In the genomic region with DNA sequence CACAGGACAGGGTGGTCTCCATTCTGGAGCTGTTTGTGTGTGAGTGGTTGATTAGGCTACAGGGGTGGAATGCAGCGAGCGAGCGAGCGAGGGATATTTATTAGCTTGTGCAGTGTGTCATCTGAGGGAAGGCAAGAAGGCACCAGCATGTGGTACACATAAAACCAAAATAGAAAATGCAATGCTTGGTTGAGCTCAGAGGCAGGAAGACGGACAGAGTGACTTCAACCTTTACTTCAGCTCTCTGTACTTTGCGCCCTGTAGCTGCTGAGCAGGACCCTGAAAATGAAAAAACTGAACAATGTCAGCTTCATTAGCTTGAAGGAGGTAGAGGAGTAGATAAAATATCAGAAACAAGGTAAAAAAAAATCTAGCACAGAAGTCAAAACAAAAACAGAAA, we compare ENCODE assay signal across 14 mouse cellular contexts. TPM values are rescaled to one million over a fixed set of nuclear protein-coding genes. Genes with fewer than 3 reads are reported as not detected.
"Had no signal": no experiment of that assay in that cellular context is flagged by ENCODE, and none has a peak within 500 bp of the region (broad histone marks: within the 10 kb centered on the region; RNA-seq: fewer than 3 reads in every experiment).

No protein-coding gene starts in this region.

- H3K4me2 ChIP-seq: limb, embryonic 15.5 days; liver, embryonic 13.5 days; lung, embryonic 15.5 days; midbrain, embryonic 12.5 days; neural tube, embryonic 13.5 days; stomach, embryonic 15.5 days had no signal

- H3K9ac ChIP-seq: limb, embryonic 15.5 days; liver, embryonic 13.5 days; liver, postnatal 0 days; lung, embryonic 15.5 days; midbrain, embryonic 12.5 days; neural tube, embryonic 13.5 days; stomach, embryonic 15.5 days had no signal

- H3K4me3 ChIP-seq: limb, embryonic 15.5 days; liver, embryonic 13.5 days; lung, embryonic 15.5 days; midbrain, embryonic 12.5 days; neural tube, embryonic 13.5 days; stomach, embryonic 15.5 days had no signal

- DNase-seq: liver, embryonic 13.5 days; liver, postnatal 0 days; lung, postnatal 14 days; right cerebral cortex, postnatal 14 days; thymus, postnatal 36 days had no signal

- H3K36me3 ChIP-seq: limb, embryonic 15.5 days; liver, embryonic 13.5 days; lung, embryonic 15.5 days; midbrain, embryonic 12.5 days; neural tube, embryonic 13.5 days; stomach, embryonic 15.5 days had no signal

- H3K9me3 ChIP-seq: limb, embryonic 15.5 days; liver, embryonic 13.5 days; lung, embryonic 15.5 days; midbrain, embryonic 12.5 days; neural tube, embryonic 13.5 days; stomach, embryonic 15.5 days had no signal

- H3K4me1 ChIP-seq: liver, embryonic 13.5 days had no signal

- H3K27ac ChIP-seq: limb, embryonic 15.5 days; liver, embryonic 13.5 days; lung, embryonic 15.5 days; midbrain, embryonic 12.5 days; neural tube, embryonic 13.5 days; stomach, embryonic 15.5 days had no signal

- ATAC-seq: intestine, embryonic 16.5 days; liver, postnatal 0 days; midbrain, embryonic 16.5 days had no signal

RNA-seq across cellular contexts. Expression of a gene that starts 3.2 kb away (rescaled TPM):
- polyA plus RNA-seq: limb, embryonic 11.5 days; liver, embryonic 13.5 days; liver, postnatal 0 days; spleen, adult 2 months had no signal
